Mouse (Mus musculus) hindbrain, postnatal 0 days (tissue): ENCODE results near the gene Cryba1. TPM values are rescaled to one million over a fixed set of nuclear protein-coding genes. Genes with fewer than 3 reads are reported as not detected.

Experiments used
- ATAC-seq: fragments of 200-750 bp; cut with Nextera tagmentation; 2 replicates; pipeline ENCODE4 v1.8.0; 2017; ENCODE audit warnings: mild to moderate bottlenecking, moderate TSS enrichment, moderate library complexity
- DNase-seq: peaks from one replicate; pipeline ENCODE4 v3.0.0-alpha.2; 2015; ENCODE audit warnings: low spot score
- H3K27ac ChIP-seq: fragments of 300-500 bp; sonication (generic); 2 replicates; pipeline ENCODE4 v1.5.1; 2014; ENCODE audit warnings: mild to moderate bottlenecking
- H3K27me3 ChIP-seq: fragments of 300-500 bp; sonication (generic); 2 replicates; pipeline ENCODE4 v1.6.1; 2014; ENCODE audit warnings: low read length, mixed read lengths; ENCODE audit not compliant: insufficient read depth
- H3K36me3 ChIP-seq: fragments of 300-500 bp; sonication (generic); 2 replicates; pipeline ENCODE4 v1.6.1; 2014; ENCODE audit warnings: low read length, mixed read lengths; ENCODE audit not compliant: insufficient read depth
- H3K4me1 ChIP-seq: fragments of 300-500 bp; sonication (generic); 2 replicates; pipeline ENCODE4 v1.6.1; 2014; ENCODE audit warnings: antibody characterized with exemption, low read length, mixed read lengths; ENCODE audit not compliant: insufficient read depth
- H3K4me2 ChIP-seq: fragments of 300-500 bp; sonication (generic); 2 replicates; pipeline ENCODE4 v1.6.1; 2014; ENCODE audit warnings: low read depth, mild to moderate bottlenecking, low read length, moderate library complexity, mixed read lengths
- H3K4me3 ChIP-seq: fragments of 300-500 bp; sonication (generic); 2 replicates; pipeline ENCODE4 v1.5.1; 2014; ENCODE audit warnings: low read length
- H3K9ac ChIP-seq: fragments of 300-500 bp; sonication (generic); replicated peaks from 2 replicates; pipeline ENCODE4 v1.6.1; 2014; ENCODE audit warnings: mild to moderate bottlenecking, low read length, moderate library complexity, mixed read lengths
- H3K9me3 ChIP-seq: fragments of 300-500 bp; sonication (generic); 2 replicates; pipeline ENCODE4 v1.6.1; 2016; ENCODE audit warnings: low read length, mixed read lengths
- CTCF ChIP-seq: IDR thresholded peaks from 2 replicates; pipeline ENCODE4 v1.5.1; 2016; ENCODE audit warnings: antibody characterized with exemption, control low read depth, low read depth
- WGBS: fragments of 180-500 bp; shearing (Covaris S2); extraction: QIAGEN DNeasy Blood & Tissue Kit; methylation state at CpG from one replicate; pipeline ENCODE4 v1.1.7; 2014; 5-methylcytosine and 5-hydroxymethylcytosine counted together
- polyA plus RNA-seq: library from polyadenylated mRNA; unstranded; fragments of >200 nt; fragmentation: Nextera tagmentation; extraction: Ambion mirVana; gene quantifications from 2 replicates; pipeline ENCODE4 v1.2.1, GENCODE M21; 2015
- total RNA-seq: library from RNA; depleted of rRNA; stranded (reverse); fragments of >200 nt; gene quantifications from 2 replicates; pipeline ENCODE4 v1.2.3, GENCODE M21; 2014

Cryba1 gene
- total and polyA plus RNA-seq, 2 experiments from 2014 or later = 0.51 TPM; not detected in 1

- H3K4me3 ChIP-seq = peak overlapping the region; percentile 96
- H3K4me1 ChIP-seq = peaks cover 20% of the 10 kb centered on the region
- no peaks in the 10 kb centered on the region for H3K9me3 ChIP-seq
- no peak for DNase-seq
- 37% methylated on average over 9 of the region's 9 CpGs for WGBS
- peak overlapping the region; percentile 26; the same call in 1 of the 2 replicates for H3K27ac ChIP-seq
- TF ChIP-seq CTCF = no peak
- no peaks in the 10 kb centered on the region for H3K27me3 ChIP-seq
- no peaks in the 10 kb centered on the region for H3K36me3 ChIP-seq
- no peak overlapping the region; the same call in 1 of the 2 replicates for H3K9ac ChIP-seq
- peak overlapping the region; percentile 92 for H3K4me2 ChIP-seq
- ATAC-seq = no peak
Observed at GRCm38 (mm10) chr11:77764694-77765458, 39.8 kb upstream of the Cryba1 start.

- no peak for TF ChIP-seq CTCF
- ATAC-seq (peak; percentile 56), DNase-seq (peak; percentile 70)
- Histone ChIP-seq H3K4me3 (peak overlapping the region; percentile 96), H3K27me3 (no peaks in the 10 kb centered on the region), H3K27ac (peak overlapping the region; percentile 91), H3K36me3 (no peaks in the 10 kb centered on the region), H3K4me1 (peaks cover 20% of the 10 kb centered on the region), H3K9me3 (no peaks in the 10 kb centered on the region), H3K9ac (peak overlapping the region; percentile 97), H3K4me2 (peak overlapping the region; percentile 92)
- 4% methylated on average over 26 of the region's 26 CpGs for WGBS
Observed at GRCm38 (mm10) chr11:77763673-77764340, 38.7 kb upstream of the Cryba1 start.

- Histone ChIP-seq H3K4me3 (peak within 1 kb of the TSS; percentile 96), H3K9me3 (no peaks in the 10 kb centered on the region), H3K4me2 (peak within 1 kb of the TSS; percentile 92), H3K36me3 (no peaks in the 10 kb centered on the region), H3K27me3 (no peaks in the 10 kb centered on the region), H3K27ac (peak within 1 kb of the TSS; percentile 91), H3K9ac (peak within 1 kb of the TSS; percentile 97), H3K4me1 (peaks cover 20% of the 10 kb centered on the region)
- peak; percentile 53 for TF ChIP-seq CTCF
- WGBS = 3% methylated on average over 51 of the region's 79 CpGs
- DNase-seq = peak; percentile 94
- peak; percentile 92 for ATAC-seq
Observed at GRCm38 (mm10) chr11:77762783-77763672, 37.9 kb upstream of the Cryba1 start, which contains the start of gene Myo18a. Gene Myo18a, plus strand, starts transcription at chr11:77763246.

- ATAC-seq (no peak), DNase-seq (no peak)
- no peak overlapping the region for H3K4me2 ChIP-seq
- no peak for TF ChIP-seq CTCF
- peaks cover 5% of the 10 kb centered on the region; the same call in 1 of the 2 replicates for H3K4me1 ChIP-seq
- no peaks in the 10 kb centered on the region for H3K9me3 ChIP-seq
- no peak overlapping the region for H3K4me3 ChIP-seq
- H3K9ac ChIP-seq = no peak overlapping the region
- H3K27me3 ChIP-seq = no peaks in the 10 kb centered on the region
- no peak overlapping the region for H3K27ac ChIP-seq
- H3K36me3 ChIP-seq = no peaks in the 10 kb centered on the region
- 92% methylated on average over 4 of the region's 4 CpGs for WGBS
Observed at GRCm38 (mm10) chr11:77760031-77760430, 34.9 kb upstream of the Cryba1 start.

GRCm38 (mm10) chr11:77753469-77753868 lies 28.4 kb upstream of the Cryba1 start:
- no peaks in the 10 kb centered on the region for H3K9me3 ChIP-seq
- no peak for ATAC-seq
- H3K27ac ChIP-seq = no peak overlapping the region
- no peak for TF ChIP-seq CTCF
- no peaks in the 10 kb centered on the region for H3K27me3 ChIP-seq
- DNase-seq = no peak
- WGBS = 83% methylated on average over 3 of the region's 3 CpGs
- no peaks in the 10 kb centered on the region for H3K36me3 ChIP-seq
- no peak overlapping the region for H3K9ac ChIP-seq
- no peaks in the 10 kb centered on the region for H3K4me1 ChIP-seq
- no peak overlapping the region for H3K4me2 ChIP-seq
- H3K4me3 ChIP-seq = no peak overlapping the region

GRCm38 (mm10) chr11:77752525-77752924 lies 27.4 kb upstream of the Cryba1 start:
- no peaks in the 10 kb centered on the region for H3K9me3 ChIP-seq
- no peak for ATAC-seq
- no peak overlapping the region for H3K4me2 ChIP-seq
- no peaks in the 10 kb centered on the region for H3K36me3 ChIP-seq
- no peak for DNase-seq
- no peaks in the 10 kb centered on the region for H3K4me1 ChIP-seq
- H3K27ac ChIP-seq = no peak overlapping the region
- WGBS = 83% methylated on average over 5 of the region's 5 CpGs
- no peaks in the 10 kb centered on the region for H3K27me3 ChIP-seq
- H3K4me3 ChIP-seq = no peak overlapping the region
- H3K9ac ChIP-seq = no peak overlapping the region
- TF ChIP-seq CTCF = no peak
